Mouse (Mus musculus) forebrain, postnatal 0 days (tissue): ENCODE measurements around the gene Tbx3. TPM values are rescaled to one million over a fixed set of nuclear protein-coding genes. Genes with fewer than 3 reads are reported as not detected.

ENCODE experiments used
- ATAC-seq: fragments of 200-750 bp; cut with Nextera tagmentation; 2 replicates; pipeline ENCODE4 v1.8.0; 2017; ENCODE audit warnings: mild to moderate bottlenecking, moderate library complexity
- DNase-seq: peaks from one replicate; pipeline ENCODE4 v3.0.0-alpha.2; 2015
- H3K27ac ChIP-seq: fragments of 300-500 bp; sonication (generic); 2 replicates; pipeline ENCODE4 v1.5.1; 2014; ENCODE audit warnings: low read depth, mild to moderate bottlenecking, antibody characterized with exemption, low read length, moderate library complexity, mixed read lengths
- H3K27me3 ChIP-seq: fragments of 300-500 bp; sonication (generic); 2 replicates; pipeline ENCODE4 v1.6.1; 2014; ENCODE audit warnings: mild to moderate bottlenecking, low read length, mixed read lengths; ENCODE audit not compliant: insufficient read depth
- H3K36me3 ChIP-seq: fragments of 300-500 bp; sonication (generic); 2 replicates; pipeline ENCODE4 v1.6.1; 2014; ENCODE audit warnings: mild to moderate bottlenecking, moderate library complexity; ENCODE audit not compliant: insufficient read depth
- H3K4me1 ChIP-seq: fragments of 300-500 bp; sonication (generic); 2 replicates; pipeline ENCODE4 v1.6.1; 2014; ENCODE audit warnings: antibody characterized with exemption; ENCODE audit not compliant: insufficient read depth
- H3K4me2 ChIP-seq: fragments of 300-500 bp; sonication (generic); 2 replicates; pipeline ENCODE4 v1.6.1; 2014; ENCODE audit warnings: low read depth, mild to moderate bottlenecking, moderate library complexity
- H3K4me3 ChIP-seq: fragments of 300-500 bp; sonication (generic); 2 replicates; pipeline ENCODE4 v1.5.1; 2014; ENCODE audit warnings: low read depth, low read length, mixed read lengths
- H3K9ac ChIP-seq: fragments of 300-500 bp; sonication (generic); 2 replicates; pipeline ENCODE4 v1.6.1; 2014; ENCODE audit warnings: mild to moderate bottlenecking
- H3K9me3 ChIP-seq: fragments of 300-500 bp; sonication (generic); 2 replicates; pipeline ENCODE4 v1.6.1; 2016; ENCODE audit warnings: low read length
- CTCF ChIP-seq: sonication (generic); IDR thresholded peaks from 2 replicates; pipeline ENCODE4 v1.5.1; 2016; ENCODE audit warnings: antibody characterized with exemption, control low read depth, low read depth
- WGBS: fragments of 180-500 bp; shearing (Covaris S2); extraction: QIAGEN DNeasy Blood & Tissue Kit; methylation state at CpG from one replicate; pipeline ENCODE4 v1.1.7; 2014; 5-methylcytosine and 5-hydroxymethylcytosine counted together
- polyA plus RNA-seq: library from polyadenylated mRNA; unstranded; fragments of >200 nt; fragmentation: Nextera tagmentation; extraction: Ambion mirVana; gene quantifications from 2 replicates; pipeline ENCODE4 v1.2.1, GENCODE M21; 2015
- total RNA-seq: library from RNA; depleted of rRNA; stranded (reverse); fragments of >200 nt; gene quantifications from 2 replicates; pipeline ENCODE4 v1.2.3, GENCODE M21; 2014

Gene Tbx3
- total and polyA plus RNA-seq, 2 experiments from 2014 or later, result 1.7 to 2.9 TPM

GRCm38 (mm10) chr5:119679084-119679483, 8.6 kb downstream of the Tbx3 start:
- Histone ChIP-seq H3K4me2 (no peak overlapping the region), H3K27ac (no peak overlapping the region), H3K36me3 (no peaks in the 10 kb centered on the region), H3K9me3 (no peaks in the 10 kb centered on the region), H3K27me3 (peaks cover 98% of the 10 kb centered on the region), H3K4me3 (no peak overlapping the region), H3K9ac (no peak overlapping the region), H3K4me1 (no peaks in the 10 kb centered on the region)
- ATAC-seq (no peak), DNase-seq (no peak)
- no peak for TF ChIP-seq CTCF

GRCm38 (mm10) chr5:119679614-119680328, 9.3 kb downstream of the Tbx3 start:
- Histone ChIP-seq H3K9ac (no peak overlapping the region), H3K27ac (no peak overlapping the region), H3K27me3 (peaks cover 93% of the 10 kb centered on the region), H3K4me1 (no peaks in the 10 kb centered on the region), H3K9me3 (no peaks in the 10 kb centered on the region), H3K36me3 (no peaks in the 10 kb centered on the region), H3K4me3 (no peak overlapping the region), H3K4me2 (no peak overlapping the region)
- TF ChIP-seq CTCF, result no peak
- ATAC-seq (no peak), DNase-seq (no peak)
- 7% methylated on average over 10 of the region's 10 CpGs for WGBS

- no peak overlapping the region for H3K4me3 ChIP-seq
- no peak for DNase-seq
- no peak for TF ChIP-seq CTCF
These were observed 10.0 kb downstream of the Tbx3 start for GRCm38 (mm10) chr5:119680329-119681010.

GRCm38 (mm10) chr5:119681011-119681832, 10.8 kb downstream of the Tbx3 start:
- peaks cover 92% of the 10 kb centered on the region for H3K27me3 ChIP-seq
- H3K36me3 ChIP-seq, result no peaks in the 10 kb centered on the region
- no peaks in the 10 kb centered on the region for H3K4me1 ChIP-seq
- H3K4me3 ChIP-seq, result no peak overlapping the region
- H3K27ac ChIP-seq, result no peak overlapping the region
- ATAC-seq (no peak), DNase-seq (no peak)
- no peak overlapping the region for H3K4me2 ChIP-seq
- WGBS, result 7% methylated on average over 8 of the region's 8 CpGs
- no peak overlapping the region for H3K9ac ChIP-seq
- H3K9me3 ChIP-seq, result no peaks in the 10 kb centered on the region
- no peak for TF ChIP-seq CTCF

More at GRCm38 (mm10) chr5:119680329-119681010, 10.0 kb downstream of the Tbx3 start:
- ATAC-seq, result no peak
- Histone ChIP-seq H3K9ac (no peak overlapping the region), H3K4me2 (no peak overlapping the region), H3K27me3 (peaks cover 92% of the 10 kb centered on the region), H3K4me1 (no peaks in the 10 kb centered on the region), H3K36me3 (no peaks in the 10 kb centered on the region), H3K27ac (no peak overlapping the region), H3K9me3 (no peaks in the 10 kb centered on the region)
- WGBS, result 4% methylated on average over 62 of the region's 62 CpGs

GRCm38 (mm10) chr5:119681833-119682210, 11.4 kb downstream of the Tbx3 start:
- Histone ChIP-seq H3K4me3 (no peak overlapping the region), H3K4me2 (no peak overlapping the region), H3K27me3 (peaks cover 92% of the 10 kb centered on the region), H3K9me3 (no peaks in the 10 kb centered on the region), H3K36me3 (no peaks in the 10 kb centered on the region), H3K4me1 (no peaks in the 10 kb centered on the region), H3K27ac (no peak overlapping the region), H3K9ac (no peak overlapping the region)
- DNase-seq, result no peak
- no peak for ATAC-seq
- TF ChIP-seq CTCF, result no peak
- WGBS, result 10% methylated on average over 4 of the region's 4 CpGs

- no peak for TF ChIP-seq CTCF
- H3K4me1 ChIP-seq, result no peaks in the 10 kb centered on the region
- no peak overlapping the region for H3K9ac ChIP-seq
- H3K4me2 ChIP-seq, result no peak overlapping the region
- ATAC-seq, result no peak
- no peaks in the 10 kb centered on the region for H3K36me3 ChIP-seq
- peaks cover 90% of the 10 kb centered on the region for H3K27me3 ChIP-seq
- no peak overlapping the region for H3K4me3 ChIP-seq
- no peaks in the 10 kb centered on the region for H3K9me3 ChIP-seq
- 2% methylated on average over 40 of the region's 40 CpGs for WGBS
- no peak for DNase-seq
- no peak overlapping the region for H3K27ac ChIP-seq
These were observed 12.4 kb downstream of the Tbx3 start for GRCm38 (mm10) chr5:119682646-119683515.
